Mouse (Mus musculus) ES-E14 (cell line): Measurements from ENCODE around the gene Dpep3.
"Not testable (repeated sequence)": the region's sequence is repeated elsewhere in the genome, so short reads cannot be mapped to it uniquely, and the experiment has no call there.

Experiments used
- HCFC1 ChIP-seq: IDR thresholded peaks from 2 replicates; pipeline ENCODE4 v1.6.1; 2012; ENCODE audit warnings: low read length, inconsistent platforms, borderline replicate concordance; ENCODE audit not compliant: insufficient read depth
- MAFK ChIP-seq: IDR thresholded peaks from 2 replicates; pipeline ENCODE4 v1.6.1; 2014; ENCODE audit warnings: mild to moderate bottlenecking, low read depth, low read length, inconsistent platforms; ENCODE audit not compliant: insufficient read depth

DNA sequence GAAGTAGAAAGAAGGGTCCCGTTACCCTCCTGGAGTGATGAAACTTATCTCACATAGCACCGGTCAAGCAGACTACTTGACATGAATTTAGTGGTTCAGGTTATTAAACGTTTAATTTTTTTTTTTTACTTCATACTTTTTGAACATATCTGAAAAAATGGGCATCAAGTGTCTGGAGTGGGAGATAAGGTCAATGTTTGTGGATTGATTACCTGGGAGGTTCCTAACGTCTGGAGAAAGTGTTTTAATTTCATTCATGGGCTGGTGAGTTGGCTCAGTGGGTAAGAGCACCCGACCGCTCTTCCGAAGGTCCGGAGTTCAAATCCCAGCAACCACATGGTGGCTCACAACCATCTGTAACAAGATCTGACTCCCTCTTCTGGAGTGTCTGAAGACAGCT is 33.0 kb upstream of the Dpep3 start:
- not testable (repeated sequence) for TF ChIP-seq MAFK, HCFC1
